Mouse (Mus musculus): ENCODE measurements around the gene Pacs2.

The Pacs2 gene

GRCm38 (mm10) chr12:113089107-113089506 lies 74.8 kb downstream of the Pacs2 start:
- no peak for DNase-seq (ENCODE audit: low read depth, low spot score)

- DNase-seq (ENCODE audit: low read depth, low spot score) = no peak
Observed at GRCm38 (mm10) chr12:113090053-113090452, 75.7 kb downstream of the Pacs2 start.

GRCm38 (mm10) chr12:113097040-113097439 lies 82.7 kb downstream of the Pacs2 start:
- DNase-seq (ENCODE audit: low read depth, low spot score) = no peak

- DNase-seq (ENCODE audit: low read depth, low spot score) = no peak
Observed at GRCm38 (mm10) chr12:113097749-113098281, 83.5 kb downstream of the Pacs2 start, which contains the start of gene Mta1. TSS of gene Mta1 (plus strand) at chr12:113098278.

GRCm38 (mm10) chr12:113098530-113099151 lies 84.3 kb downstream of the Pacs2 start:
- DNase-seq (ENCODE audit: low read depth, low spot score) = no peak

GRCm38 (mm10) chr12:113099470-113100237 lies 85.3 kb downstream of the Pacs2 start:
- no peak for DNase-seq (ENCODE audit: low read depth, low spot score)

- no peak for DNase-seq (ENCODE audit: low read depth, low spot score)
Observed at GRCm38 (mm10) chr12:113100448-113101076, 86.3 kb downstream of the Pacs2 start.

- DNase-seq (ENCODE audit: low read depth, low spot score) = no peak
Observed at GRCm38 (mm10) chr12:113101251-113101960, 87.1 kb downstream of the Pacs2 start.

- no peak for DNase-seq (ENCODE audit: low read depth, low spot score)
Observed at GRCm38 (mm10) chr12:113102461-113102860, 88.2 kb downstream of the Pacs2 start.

GRCm38 (mm10) chr12:113103846-113104451 lies 89.6 kb downstream of the Pacs2 start:
- DNase-seq (ENCODE audit: low read depth, low spot score) = no peak

- DNase-seq (ENCODE audit: low read depth, low spot score) = no peak
Observed at GRCm38 (mm10) chr12:113106386-113106785, 92.1 kb downstream of the Pacs2 start.

GRCm38 (mm10) chr12:113107431-113108124 lies 93.3 kb downstream of the Pacs2 start:
- DNase-seq (ENCODE audit: low read depth, low spot score) = peak; percentile 52

- DNase-seq (ENCODE audit: low read depth, low spot score) = no peak
Observed at GRCm38 (mm10) chr12:113108528-113109283, 94.4 kb downstream of the Pacs2 start.

- DNase-seq (ENCODE audit: low read depth, low spot score) = no peak
Observed at GRCm38 (mm10) chr12:113109801-113110200, 95.5 kb downstream of the Pacs2 start.

- no peak for DNase-seq (ENCODE audit: low read depth, low spot score)
Observed at GRCm38 (mm10) chr12:113114141-113114540, 99.8 kb downstream of the Pacs2 start.

- no peak for DNase-seq (ENCODE audit: low read depth, low spot score)
Observed at GRCm38 (mm10) chr12:113114856-113115538, 100.7 kb downstream of the Pacs2 start.

- peak; percentile 71 for DNase-seq (ENCODE audit: low read depth, low spot score)
Observed at GRCm38 (mm10) chr12:113119516-113120410, 105.5 kb downstream of the Pacs2 start.
